ENCODE assay signal across 17 mouse cellular contexts in the genomic region with DNA sequence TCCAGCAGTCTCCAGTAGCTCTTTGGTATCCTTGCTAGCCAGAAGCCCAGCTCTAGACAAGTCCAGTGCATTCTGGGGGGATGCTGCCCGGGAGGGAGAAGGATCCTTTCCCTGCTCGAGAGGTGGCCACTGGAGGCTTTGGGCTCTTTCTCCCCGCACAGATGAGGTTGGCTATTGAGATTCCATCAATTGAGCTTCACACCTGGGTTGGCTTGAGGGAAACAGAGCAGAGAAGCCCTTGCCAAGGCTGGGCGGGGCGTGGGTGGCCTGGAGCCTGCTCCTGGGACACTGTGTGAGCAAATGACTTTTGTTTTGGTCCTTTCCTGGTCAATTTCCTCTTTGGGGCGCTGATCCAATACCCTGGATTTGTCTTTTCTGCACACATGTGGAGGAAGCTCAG. TPM values are rescaled to one million over a fixed set of nuclear protein-coding genes. Genes with fewer than 3 reads are reported as not detected.
DNase-seq lines count a peak whose midpoint lies in the region; ATAC-seq and TF ChIP-seq lines count a peak whose summit lies in the region.
"Had no signal": no experiment of that assay in that cellular context is flagged by ENCODE, and none has a peak within 500 bp of the region (broad histone marks: within the 10 kb centered on the region; RNA-seq: fewer than 3 reads in every experiment).

No protein-coding gene starts in this region.

- intact Hi-C loops in heart, postnatal 10 days (cut with DNase I) = no loop called here

- H3K27me3 ChIP-seq in E14TG2a.4 (ENCODE audit: insufficient read depth, low read length) = peaks cover 65% of the 10 kb centered on the region
- H3K27me3 ChIP-seq in midbrain, embryonic 14.5 days (ENCODE audit: control insufficient read depth, insufficient read depth, low read length) = peaks cover 19% of the 10 kb centered on the region; the same call in 1 of the 2 replicates

- H3K36me3 ChIP-seq in E14TG2a.4 (ENCODE audit: insufficient read depth, low read length) = no peaks in the 10 kb centered on the region
- H3K36me3 ChIP-seq in midbrain, embryonic 14.5 days (ENCODE audit: control insufficient read depth, insufficient read depth, low read length) = no peaks in the 10 kb centered on the region
- H3K36me3 ChIP-seq: embryonic facial prominence, embryonic 13.5 days; limb, embryonic 13.5 days had no signal

- no peak overlapping the region; the same call in 1 of the 2 replicates for H3K27ac ChIP-seq in cortical plate, adult 2 months (ENCODE audit: insufficient read depth, low read length)
- H3K27ac ChIP-seq in midbrain, embryonic 14.5 days (replicated peaks; ENCODE audit: low read depth, low read length) = peak overlapping the region; percentile 56
- H3K27ac ChIP-seq: embryonic facial prominence, embryonic 13.5 days; heart, embryonic 10.5 days; limb, embryonic 13.5 days had no signal

- TF ChIP-seq CTCF in E14TG2a.4 (conservative IDR thresholded peaks at IDR 0.05; ENCODE audit: low read length) = no peak
- TF ChIP-seq CTCF in cortical plate, adult 2 months (IDR thresholded peaks at IDR 0.05; ENCODE audit: extremely low read depth, insufficient read depth, low read length) = no peak

- WGBS in midbrain, embryonic 14.5 days = 48% methylated on average over 6 of the region's 6 CpGs

- no peaks in the 10 kb centered on the region for H3K9me3 ChIP-seq in E14TG2a.4 (ENCODE audit: low read length)
- no peaks in the 10 kb centered on the region for H3K9me3 ChIP-seq in midbrain, embryonic 14.5 days (ENCODE audit: control insufficient read depth, low read length)
- H3K9me3 ChIP-seq: embryonic facial prominence, embryonic 13.5 days; heart, embryonic 10.5 days; limb, embryonic 13.5 days had no signal

- no peak for TF ChIP-seq POLR2A in cortical plate, adult 2 months (IDR thresholded peaks at IDR 0.05; ENCODE audit: extremely low read depth, insufficient read depth, low read length)

- peak overlapping the region; percentile 32 for H3K4me3 ChIP-seq in E14TG2a.4 (replicated peaks; ENCODE audit: low read length)
- peak overlapping the region; percentile 74 for H3K4me3 ChIP-seq in cortical plate, adult 2 months (ENCODE audit: insufficient read depth, low read length)
- H3K4me3 ChIP-seq in midbrain, embryonic 14.5 days (replicated peaks; ENCODE audit: low read depth, low read length) = peak overlapping the region; percentile 59

- peak; percentile 84 for DNase-seq in heart, adult 11 months
- no peak for DNase-seq in heart, postnatal 10 days
- DNase-seq in midbrain, embryonic 14.5 days = no peak
- no peak for DNase-seq in kidney, adult 18-20 months
- no peak for DNase-seq in left cerebral cortex, adult 8-10 months (ENCODE audit: low spot score in 2 of 2)
- DNase-seq: gastrocnemius, postnatal 10 days; kidney, postnatal 25 days; layer of hippocampus, postnatal 36 days; lung, postnatal 36 days; right cerebral cortex, postnatal 4 days; thymus, postnatal 14 days had no signal

- no peak for ATAC-seq in midbrain, embryonic 14.5 days (ENCODE audit: low FRiP score, low TSS enrichment)
- ATAC-seq: activated CD4-positive, CD25-positive, alpha-beta regulatory T cell, adult 4 months had no signal

- H3K9ac ChIP-seq in midbrain, embryonic 14.5 days (replicated peaks; ENCODE audit: low read length) = peak overlapping the region; percentile 27; the same call in 1 of the 2 replicates
- H3K9ac ChIP-seq: embryonic facial prominence, embryonic 13.5 days; limb, embryonic 13.5 days had no signal

- peaks cover 78% of the 10 kb centered on the region for H3K4me1 ChIP-seq in E14TG2a.4 (replicated peaks; ENCODE audit: low read depth, low read length)
- H3K4me1 ChIP-seq in cortical plate, adult 2 months (ENCODE audit: control insufficient read depth, insufficient read depth, low read length) = peaks cover 7% of the 10 kb centered on the region
- peaks cover 53% of the 10 kb centered on the region for H3K4me1 ChIP-seq in midbrain, embryonic 14.5 days (ENCODE audit: control insufficient read depth, insufficient read depth, low read length)

- peak overlapping the region; percentile 80 for H3K4me2 ChIP-seq in midbrain, embryonic 14.5 days (ENCODE audit: low read length)

RNA-seq across cellular contexts. Expression of a gene that starts 2.5 kb away (rescaled TPM):
- 10 to 100 TPM; 13.9 to 21.4 TPM for total RNA-seq in heart, postnatal 10 days (2021)
- polyA plus RNA-seq in cortical plate, adult 2 months (2012; rRNA removed) = 37.9 and 40.1 TPM in 2 replicates
- polyA plus RNA-seq in midbrain, embryonic 14.5 days (2014; fragmentation: Nextera tagmentation; extraction: Ambion mirVana) = 16.5 and 17.4 TPM in 2 replicates
- total RNA-seq in left cerebral cortex, adult 8-10 months (2022) = 10 to 100 TPM; 67.2 to 72.6 (median 67.9) TPM

RNA-seq across cellular contexts. Expression of a gene that starts 5.1 kb away (rescaled TPM):
- 10 to 100 TPM; 13.9 to 15.6 TPM for total RNA-seq in heart, postnatal 10 days (2021)
- 29.1 and 30.9 TPM in 2 replicates for polyA plus RNA-seq in cortical plate, adult 2 months (2012; rRNA removed)
- polyA plus RNA-seq in midbrain, embryonic 14.5 days (2014; fragmentation: Nextera tagmentation; extraction: Ambion mirVana) = 13.7 and 14.8 TPM in 2 replicates
- 10 to 100 TPM; 22.7 to 28.7 (median 27.0) TPM for total RNA-seq in left cerebral cortex, adult 8-10 months (2022)

RNA-seq across cellular contexts. Expression of a gene that starts 17.5 kb away (rescaled TPM):
- total RNA-seq in heart, postnatal 10 days (2021) = 1 to 10 TPM; 7.8 to 9.5 TPM
- 19.5 and 21.4 TPM in 2 replicates for polyA plus RNA-seq in cortical plate, adult 2 months (2012; rRNA removed)
- polyA plus RNA-seq in midbrain, embryonic 14.5 days (2014; fragmentation: Nextera tagmentation; extraction: Ambion mirVana) = 15.4 and 20.2 TPM in 2 replicates
- total RNA-seq in left cerebral cortex, adult 8-10 months (2022) = 10 to 100 TPM; 12.8 to 13.5 (median 13.2) TPM

RNA-seq across cellular contexts. Expression of a gene that starts 26.8 kb away (rescaled TPM):
- total RNA-seq in heart, postnatal 10 days (2021) = 10 to 100 TPM; 36.3 to 48.5 TPM
- 3.0 and 3.8 TPM in 2 replicates for polyA plus RNA-seq in cortical plate, adult 2 months (2012; rRNA removed)
- polyA plus RNA-seq in midbrain, embryonic 14.5 days (2014; fragmentation: Nextera tagmentation; extraction: Ambion mirVana) = 0.66 and 0.92 TPM in 2 replicates
- total RNA-seq in left cerebral cortex, adult 8-10 months (2022) = 1 to 10 TPM; 3.2 to 3.7 (median 3.4) TPM
